Mouse (Mus musculus) NIH3T3 (cell line): Measurements from ENCODE around the gene Eif4g1.

Experiments
- DNase-seq: peaks from one replicate; pipeline ENCODE4 v3.0.0-alpha.2; 2012; ENCODE audit warnings: low read depth

Eif4g1 gene

GRCm38 (mm10) chr16:20706407-20707055 is 38.4 kb downstream of the Eif4g1 start:
- DNase-seq: no peak

- no peak for DNase-seq
Observed at GRCm38 (mm10) chr16:20708220-20708938, 40.3 kb downstream of the Eif4g1 start.

GRCm38 (mm10) chr16:20708939-20709734 is 41.0 kb downstream of the Eif4g1 start:
- no peak for DNase-seq

GRCm38 (mm10) chr16:20710370-20710769 is 42.3 kb downstream of the Eif4g1 start:
- no peak for DNase-seq

- no peak for DNase-seq
Observed at GRCm38 (mm10) chr16:20710810-20711209, 42.7 kb downstream of the Eif4g1 start.

- no peak for DNase-seq
Observed at GRCm38 (mm10) chr16:20712190-20712589, 44.1 kb downstream of the Eif4g1 start.

- DNase-seq: no peak
Observed at GRCm38 (mm10) chr16:20712889-20713288, 44.8 kb downstream of the Eif4g1 start.

GRCm38 (mm10) chr16:20714307-20715080 is 46.4 kb downstream of the Eif4g1 start:
- DNase-seq: no peak

GRCm38 (mm10) chr16:20715161-20715560 is 47.0 kb downstream of the Eif4g1 start:
- no peak for DNase-seq

GRCm38 (mm10) chr16:20715566-20715965 is 47.5 kb downstream of the Eif4g1 start:
- no peak for DNase-seq

GRCm38 (mm10) chr16:20715976-20716840 is 48.1 kb downstream of the Eif4g1 start:
- DNase-seq: peak; percentile 81

- DNase-seq: no peak
Observed at GRCm38 (mm10) chr16:20716841-20717180, 48.7 kb downstream of the Eif4g1 start.

- peak; percentile 98 for DNase-seq
Observed at GRCm38 (mm10) chr16:20717181-20717977, 49.3 kb downstream of the Eif4g1 start, which contains the start of the genes Polr2h and Clcn2. TSS of gene Polr2h (plus strand) at chr16:20717665. TSS of gene Clcn2 (minus strand) at chr16:20717746.

GRCm38 (mm10) chr16:20717978-20718670 is 50.0 kb downstream of the Eif4g1 start:
- DNase-seq: no peak

- no peak for DNase-seq
Observed at GRCm38 (mm10) chr16:20721808-20722207, 53.7 kb downstream of the Eif4g1 start.

- DNase-seq: no peak
Observed at GRCm38 (mm10) chr16:20722736-20723135, 54.6 kb downstream of the Eif4g1 start.

- no peak for DNase-seq
Observed at GRCm38 (mm10) chr16:20723247-20723646, 55.1 kb downstream of the Eif4g1 start.

- peak; percentile 87 for DNase-seq
Observed at GRCm38 (mm10) chr16:20724338-20724748, 56.2 kb downstream of the Eif4g1 start.

GRCm38 (mm10) chr16:20725321-20725720 is 57.2 kb downstream of the Eif4g1 start:
- no peak for DNase-seq

- no peak for DNase-seq
Observed at GRCm38 (mm10) chr16:20725750-20726149, 57.6 kb downstream of the Eif4g1 start.
